ENCODE assay signal across 7 mouse cellular contexts in genomic region chr6:91156554-91157236, GRCm38 (mm10). TPM values are rescaled to one million over a fixed set of nuclear protein-coding genes. Genes with fewer than 3 reads are reported as not detected.
DNase-seq lines count a peak whose midpoint lies in the region; ATAC-seq lines count a peak whose summit lies in the region.

Hdac11 (plus strand) TSS chr6:91156665.

- peaks cover 6% of the 10 kb centered on the region for H3K4me1 ChIP-seq in embryonic facial prominence, embryonic 11.5 days (ENCODE audit: control insufficient read depth, insufficient read depth, low read length)
- peaks cover 74% of the 10 kb centered on the region for H3K4me1 ChIP-seq in limb, embryonic 10.5 days
- peaks cover 87% of the 10 kb centered on the region for H3K4me1 ChIP-seq in midbrain, embryonic 13.5 days (replicated peaks)

- peak; percentile 95 for ATAC-seq in embryonic facial prominence, embryonic 11.5 days (replicated peaks; ENCODE audit: insufficient number of reproducible peaks, low FRiP score, low TSS enrichment, low read depth)
- peak; percentile 96 for ATAC-seq in granulocyte monocyte progenitor cell, adult 5-6 weeks (replicated peaks; ENCODE audit: poor library complexity, severe bottlenecking)
- ATAC-seq in midbrain, embryonic 13.5 days = peak; percentile 93

- H3K36me3 ChIP-seq in embryonic facial prominence, embryonic 11.5 days (replicated peaks; ENCODE audit: control insufficient read depth, insufficient read depth, low read depth, low read length) = no peaks in the 10 kb centered on the region
- H3K36me3 ChIP-seq in limb, embryonic 10.5 days = peaks cover 6% of the 10 kb centered on the region; the same call in 1 of the 2 replicates
- H3K36me3 ChIP-seq in midbrain, embryonic 13.5 days = 0 out of 2 replicates have a peak, but pooled peaks cover 2% of the 10 kb centered on the region

- H3K9me3 ChIP-seq in embryonic facial prominence, embryonic 11.5 days (replicated peaks; ENCODE audit: control insufficient read depth, low read length) = no peaks in the 10 kb centered on the region
- H3K9me3 ChIP-seq in limb, embryonic 10.5 days (replicated peaks) = no peaks in the 10 kb centered on the region
- no peaks in the 10 kb centered on the region for H3K9me3 ChIP-seq in midbrain, embryonic 13.5 days

- WGBS in embryonic facial prominence, embryonic 11.5 days = 1% methylated on average over 39 of the region's 42 CpGs
- under 1% methylated on average over 42 of the region's 42 CpGs for WGBS in limb, embryonic 10.5 days
- WGBS in midbrain, embryonic 13.5 days = 1% methylated on average over 41 of the region's 42 CpGs

- H3K27ac ChIP-seq in embryonic facial prominence, embryonic 11.5 days (replicated peaks; ENCODE audit: low read depth, low read length) = peak within 1 kb of the TSS; percentile 72; the same call in 1 of the 2 replicates
- peak within 1 kb of the TSS; percentile 95 for H3K27ac ChIP-seq in limb, embryonic 10.5 days
- peak within 1 kb of the TSS; percentile 95 for H3K27ac ChIP-seq in midbrain, embryonic 13.5 days

- H3K9ac ChIP-seq in embryonic facial prominence, embryonic 11.5 days (replicated peaks; ENCODE audit: low read length) = peak within 1 kb of the TSS; percentile 70
- H3K9ac ChIP-seq in midbrain, embryonic 13.5 days (replicated peaks) = peak within 1 kb of the TSS; percentile 82

- DNase-seq in adrenal gland, postnatal 14 days = peak; percentile 94
- DNase-seq in embryonic facial prominence, embryonic 11.5 days (ENCODE audit: low spot score) = peak; percentile 94
- peak; percentile 96 for DNase-seq in kidney, adult 11 months
- peak; percentile 89 for DNase-seq in limb, embryonic 10.5 days (ENCODE audit: low spot score)
- DNase-seq in spleen, adult 12 weeks (ENCODE audit: low spot score) = peak; percentile 81

- peak within 1 kb of the TSS; percentile 75 for H3K4me2 ChIP-seq in embryonic facial prominence, embryonic 11.5 days (ENCODE audit: low read depth, low read length)
- peak within 1 kb of the TSS; percentile 77 for H3K4me2 ChIP-seq in midbrain, embryonic 13.5 days (replicated peaks)

- H3K4me3 ChIP-seq in embryonic facial prominence, embryonic 11.5 days (ENCODE audit: low read depth, low read length) = peak within 1 kb of the TSS; percentile 62
- peak within 1 kb of the TSS; percentile 78 for H3K4me3 ChIP-seq in limb, embryonic 10.5 days
- H3K4me3 ChIP-seq in midbrain, embryonic 13.5 days (replicated peaks) = peak within 1 kb of the TSS; percentile 66

- no peaks in the 10 kb centered on the region for H3K27me3 ChIP-seq in embryonic facial prominence, embryonic 11.5 days (ENCODE audit: control insufficient read depth, insufficient read depth, low read length)
- H3K27me3 ChIP-seq in limb, embryonic 10.5 days (ENCODE audit: low read depth, poor library complexity, severe bottlenecking) = peaks cover 5% of the 10 kb centered on the region; the same call in 1 of the 2 replicates
- peaks cover 3% of the 10 kb centered on the region; the same call in 1 of the 2 replicates for H3K27me3 ChIP-seq in midbrain, embryonic 13.5 days

RNA-seq across cellular contexts. Expression of gene Hdac11, which starts in this region (rescaled TPM):
- total RNA-seq in adrenal gland, postnatal 14 days (2021) = 6.3 and 7.4 TPM in 2 replicates
- polyA plus RNA-seq in embryonic facial prominence, embryonic 11.5 days (2014; fragmentation: Nextera tagmentation; extraction: Ambion mirVana) = 11.0 TPM in 2 replicates
- total RNA-seq in granulocyte monocyte progenitor cell, adult 5-6 weeks (2014; fragmentation: Nextera tagmentation) = 0.32 and 2.5 TPM in 2 replicates
- 0.43 and 1.5 TPM in 2 replicates for total RNA-seq in granulocyte monocyte progenitor cell, adult 5-6 weeks (2017)
- polyA plus RNA-seq in limb, embryonic 10.5 days (2016; fragmentation: Nextera tagmentation; extraction: Ambion mirVana) = 10.0 and 12.8 TPM in 2 replicates
- polyA plus RNA-seq in midbrain, embryonic 13.5 days (2015; fragmentation: Nextera tagmentation; extraction: Ambion mirVana) = 28.8 and 32.1 TPM in 2 replicates

Comparison
In these comparisons a context has a peak if more than half of its experiments do, and no peak if none do; other contexts are left out.
1. Peak in every context shown above with its lines: DNase-seq, ATAC-seq, H3K4me3 ChIP-seq and H3K27ac ChIP-seq.